Mouse (Mus musculus) liver, postnatal 0 days (tissue): ENCODE measurements around the gene Per2.

Source experiments
- CTCF ChIP-seq: sonication (generic); IDR thresholded peaks from 2 replicates; pipeline ENCODE4 v1.5.1; 2016; ENCODE audit warnings: antibody characterized with exemption, low read depth
- EP300 ChIP-seq: IDR thresholded peaks from 2 replicates; pipeline ENCODE4 v1.6.1; 2016; ENCODE audit warnings: antibody characterized with exemption, low read depth, mild to moderate bottlenecking

GRCm38 (mm10) chr1:91412286-91413029 is 46.7 kb downstream of the Per2 start:
- TF ChIP-seq EP300, result no peak
- TF ChIP-seq CTCF, result peak; percentile 30
